Mouse (Mus musculus) neural tube, embryonic 13.5 days (tissue): ENCODE measurements around the gene Eif5a. TPM values are rescaled to one million over a fixed set of nuclear protein-coding genes. Genes with fewer than 3 reads are reported as not detected.

Experiments
- ATAC-seq: fragments of 200-750 bp; cut with Nextera tagmentation; 2 replicates; pipeline ENCODE4 v1.8.0; 2017; ENCODE audit warnings: low read depth, mild to moderate bottlenecking, moderate TSS enrichment, moderate library complexity
- H3K27ac ChIP-seq: fragments of 300-500 bp; sonication (generic); replicated peaks from 2 replicates; pipeline ENCODE4 v1.5.1; 2015; ENCODE audit warnings: moderate library complexity, mild to moderate bottlenecking, inconsistent platforms
- H3K27me3 ChIP-seq: fragments of 300-500 bp; sonication (generic); 2 replicates; pipeline ENCODE4 v1.6.1; 2015; ENCODE audit warnings: mild to moderate bottlenecking, inconsistent platforms
- H3K36me3 ChIP-seq: fragments of 300-500 bp; sonication (generic); 2 replicates; pipeline ENCODE4 v1.6.1; 2015; ENCODE audit warnings: mild to moderate bottlenecking, inconsistent platforms
- H3K4me1 ChIP-seq: fragments of 300-500 bp; sonication (generic); replicated peaks from 2 replicates; pipeline ENCODE4 v1.6.1; 2015; ENCODE audit warnings: inconsistent platforms
- H3K4me2 ChIP-seq: fragments of 300-500 bp; sonication (generic); 2 replicates; pipeline ENCODE4 v1.6.1; 2015; ENCODE audit warnings: inconsistent platforms, mild to moderate bottlenecking, moderate library complexity
- H3K4me3 ChIP-seq: fragments of 300-500 bp; sonication (generic); 2 replicates; pipeline ENCODE4 v1.5.1; 2015; ENCODE audit warnings: mild to moderate bottlenecking, inconsistent platforms
- H3K9ac ChIP-seq: fragments of 300-500 bp; sonication (generic); 2 replicates; pipeline ENCODE4 v1.6.1; 2015; ENCODE audit warnings: moderate library complexity, mild to moderate bottlenecking, inconsistent platforms
- H3K9me3 ChIP-seq: fragments of 300-500 bp; sonication (generic); 2 replicates; pipeline ENCODE4 v1.6.1; 2016; ENCODE audit warnings: inconsistent platforms
- WGBS: fragments of 180-500 bp; shearing (Covaris S2); methylation state at CpG from one replicate; pipeline ENCODE4 v1.1.7; 2015; 5-methylcytosine and 5-hydroxymethylcytosine counted together
- polyA plus RNA-seq: library from polyadenylated mRNA; unstranded; fragments of >200 nt; fragmentation: Nextera tagmentation; extraction: Ambion mirVana; gene quantifications from 2 replicates; pipeline ENCODE4 v1.2.1, GENCODE M21; 2015

Eif5a gene
- polyA plus RNA-seq: 1,157 and 1,178 TPM in 2 replicates

DNA sequence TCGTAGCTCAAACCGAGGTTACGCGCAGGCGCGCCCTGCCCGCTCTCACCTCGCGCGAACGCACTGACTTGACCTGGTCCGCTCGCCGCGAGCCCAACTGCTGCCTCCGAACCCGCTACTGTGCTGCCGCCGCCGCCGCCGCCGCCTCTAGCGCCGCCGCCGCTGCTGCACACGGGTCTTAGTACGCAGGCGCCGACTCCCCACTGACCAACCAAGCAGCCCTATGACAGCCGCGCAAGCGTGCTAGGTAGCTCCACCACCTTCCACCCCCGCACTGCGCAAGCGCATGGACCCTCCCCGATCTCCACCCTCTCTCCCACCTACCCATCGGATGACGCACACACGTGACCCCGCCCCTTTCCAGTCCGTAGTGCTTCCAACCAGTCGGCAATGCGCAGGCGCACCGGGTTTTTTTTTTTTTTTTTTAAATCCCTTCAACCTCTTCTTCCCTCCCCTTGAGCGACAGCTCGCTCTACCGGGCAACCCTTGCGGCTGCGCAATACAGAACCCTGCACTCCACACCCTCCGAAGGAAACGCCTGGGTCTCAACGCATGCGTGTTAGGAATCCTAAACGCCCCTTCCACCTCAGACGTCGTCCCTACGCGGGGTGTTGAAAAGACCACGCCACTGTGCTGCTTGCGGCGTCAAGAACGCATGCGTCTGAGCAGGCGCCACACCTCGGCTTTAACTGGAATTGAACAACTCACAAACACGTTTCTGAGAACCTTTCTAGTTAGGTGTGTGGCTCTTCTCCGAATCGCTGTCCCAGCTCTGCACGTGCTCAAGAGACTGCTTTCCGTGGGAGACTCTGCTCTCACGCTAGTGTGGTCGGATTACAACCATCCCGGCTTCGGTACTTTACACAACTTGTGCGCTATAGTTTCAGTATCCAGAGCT is at the start of gene Eif5a:
Gene Eif5a, minus strand, starts transcription at position 845 of the 898 bp plus-strand sequence.
- Histone ChIP-seq H3K36me3 (peaks cover 29% of the 10 kb centered on the region), H3K9ac (peak within 1 kb of the TSS; percentile 91), H3K4me1 (peaks cover 32% of the 10 kb centered on the region), H3K27ac (peak within 1 kb of the TSS; percentile 93), H3K4me2 (peak within 1 kb of the TSS; percentile 98), H3K9me3 (no peaks in the 10 kb centered on the region), H3K27me3 (no peaks in the 10 kb centered on the region), H3K4me3 (peak within 1 kb of the TSS; percentile 92)
- peak; percentile 97 for ATAC-seq
- under 1% methylated on average over 78 of the region's 78 CpGs for WGBS

DNA sequence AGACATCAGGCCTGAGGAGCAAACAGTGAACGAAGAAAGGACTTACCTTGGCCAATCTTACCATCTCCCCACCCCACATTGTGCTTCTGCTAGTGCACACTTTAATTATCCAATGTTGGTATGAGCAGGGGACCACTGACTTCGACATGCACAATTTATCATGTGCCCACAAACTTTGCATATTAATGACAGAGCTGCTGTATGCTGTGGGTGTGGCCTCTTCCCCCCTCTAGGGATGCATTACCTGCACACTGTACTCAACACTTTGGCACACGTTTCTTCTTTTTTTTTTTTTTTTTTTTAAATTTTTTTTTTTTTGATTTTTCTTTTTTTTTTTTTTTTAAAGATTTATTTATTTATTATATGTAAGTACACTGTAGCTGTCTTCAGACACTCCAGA is 49.0 kb upstream of the Eif5a start:
- WGBS: 82% methylated on average over 3 of the region's 3 CpGs
- peaks cover 78% of the 10 kb centered on the region for H3K36me3 ChIP-seq
- no peaks in the 10 kb centered on the region for H3K9me3 ChIP-seq
- no peak overlapping the region for H3K9ac ChIP-seq
- no peak overlapping the region for H3K27ac ChIP-seq
- peaks cover 33% of the 10 kb centered on the region for H3K27me3 ChIP-seq
- no peak for ATAC-seq
- no peak overlapping the region for H3K4me2 ChIP-seq
- peaks cover 12% of the 10 kb centered on the region for H3K4me1 ChIP-seq
- H3K4me3 ChIP-seq: no peak overlapping the region

DNA sequence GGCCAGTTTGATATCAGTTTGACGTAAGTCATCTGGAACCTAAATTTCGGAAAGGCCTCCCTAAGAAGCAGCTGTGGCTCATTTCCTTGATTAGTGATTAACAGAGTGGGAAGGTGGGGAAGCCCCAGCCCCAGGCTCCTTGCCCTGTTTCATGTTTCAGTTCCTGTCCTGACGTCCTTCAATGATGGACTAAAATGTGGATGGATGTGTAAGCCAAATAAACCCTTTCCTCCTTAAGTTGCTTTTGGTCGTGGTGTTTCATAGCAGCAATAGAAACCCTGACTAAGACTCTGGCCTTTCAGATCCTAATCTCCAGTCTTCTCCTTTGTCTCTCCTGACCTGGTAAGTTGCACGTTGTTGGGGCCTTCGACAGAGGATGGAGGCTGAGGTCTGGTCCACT is 48.5 kb upstream of the Eif5a start:
- Histone ChIP-seq H3K9me3 (no peaks in the 10 kb centered on the region), H3K27ac (no peak overlapping the region), H3K4me1 (peaks cover 16% of the 10 kb centered on the region), H3K9ac (no peak overlapping the region), H3K4me3 (no peak overlapping the region), H3K4me2 (no peak overlapping the region), H3K36me3 (peaks cover 74% of the 10 kb centered on the region), H3K27me3 (peaks cover 38% of the 10 kb centered on the region)
- no peak for ATAC-seq
- WGBS: 88% methylated on average over 6 of the region's 6 CpGs

DNA sequence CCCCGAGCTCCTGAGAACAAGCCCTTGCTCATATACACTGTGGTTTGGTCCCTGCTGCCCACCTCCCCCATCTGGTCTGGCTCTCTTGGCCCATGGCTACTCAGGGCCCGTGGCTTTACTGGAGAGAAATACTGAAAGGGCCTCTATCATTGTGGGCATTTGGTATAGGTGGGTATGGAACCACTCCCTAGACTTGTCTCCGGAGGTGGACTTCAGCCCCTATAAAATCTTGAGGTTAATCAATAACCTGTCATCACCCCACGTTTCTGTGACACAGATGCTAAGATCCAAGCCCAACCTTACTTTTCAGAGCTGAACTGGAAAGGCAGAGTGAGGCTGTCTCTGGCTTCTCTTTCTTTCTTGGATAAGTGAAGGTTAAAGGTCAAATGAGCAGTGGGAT is 47.0 kb upstream of the Eif5a start:
- no peak overlapping the region for H3K27ac ChIP-seq

DNA sequence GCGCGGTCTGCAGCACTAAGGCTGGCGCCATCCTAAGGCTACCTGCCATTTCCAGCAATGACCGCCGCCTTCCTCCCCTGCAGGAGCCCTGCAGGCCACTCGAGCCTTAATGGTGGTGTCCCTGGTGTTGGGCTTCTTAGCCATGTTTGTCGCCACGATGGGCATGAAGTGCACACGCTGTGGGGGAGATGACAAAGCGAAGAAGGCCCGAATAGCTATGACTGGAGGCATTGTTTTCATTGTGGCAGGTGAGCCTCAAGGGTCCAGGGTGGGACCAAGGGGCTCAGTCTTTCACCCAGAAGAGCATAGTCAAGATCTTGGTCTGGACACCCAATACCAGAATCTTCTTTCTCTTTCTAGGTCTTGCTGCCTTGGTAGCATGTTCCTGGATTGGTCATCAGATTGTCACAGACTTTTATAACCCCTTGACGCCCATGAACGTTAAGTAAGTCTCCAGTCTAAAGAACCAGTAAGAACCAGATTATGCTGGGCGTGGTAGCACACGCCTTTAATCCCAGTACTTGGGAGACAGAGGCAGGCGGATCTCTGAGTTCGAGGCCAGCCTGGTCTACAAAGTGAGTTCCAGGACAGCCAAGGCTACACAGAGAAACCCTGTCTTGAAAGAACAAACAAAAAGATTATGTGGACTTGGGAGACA is 45.2 kb upstream of the Eif5a start:
- H3K4me2 ChIP-seq: peak overlapping the region; percentile 48
- WGBS: 37% methylated on average over 17 of the region's 17 CpGs
- ATAC-seq: 0 out of 2 replicates have a peak, but pooled peaks have one; percentile 16
- H3K4me3 ChIP-seq: peak overlapping the region; percentile 26
- H3K36me3 ChIP-seq: peaks cover 42% of the 10 kb centered on the region
- H3K9me3 ChIP-seq: no peaks in the 10 kb centered on the region
- no peak overlapping the region for H3K27ac ChIP-seq
- H3K4me1 ChIP-seq: peaks cover 17% of the 10 kb centered on the region
- H3K9ac ChIP-seq: peak overlapping the region; percentile 50; the same call in 1 of the 2 replicates
- peaks cover 71% of the 10 kb centered on the region for H3K27me3 ChIP-seq

More for the DNA sequence above, 47.0 kb upstream of the Eif5a start:
- no peak overlapping the region for H3K4me3 ChIP-seq
- H3K4me1 ChIP-seq: peaks cover 17% of the 10 kb centered on the region
- H3K27me3 ChIP-seq: peaks cover 53% of the 10 kb centered on the region
- no peak overlapping the region for H3K9ac ChIP-seq
- 89% methylated on average over 4 of the region's 4 CpGs for WGBS
- H3K36me3 ChIP-seq: peaks cover 60% of the 10 kb centered on the region
- no peak for ATAC-seq
- no peak overlapping the region for H3K4me2 ChIP-seq
- H3K9me3 ChIP-seq: no peaks in the 10 kb centered on the region

DNA sequence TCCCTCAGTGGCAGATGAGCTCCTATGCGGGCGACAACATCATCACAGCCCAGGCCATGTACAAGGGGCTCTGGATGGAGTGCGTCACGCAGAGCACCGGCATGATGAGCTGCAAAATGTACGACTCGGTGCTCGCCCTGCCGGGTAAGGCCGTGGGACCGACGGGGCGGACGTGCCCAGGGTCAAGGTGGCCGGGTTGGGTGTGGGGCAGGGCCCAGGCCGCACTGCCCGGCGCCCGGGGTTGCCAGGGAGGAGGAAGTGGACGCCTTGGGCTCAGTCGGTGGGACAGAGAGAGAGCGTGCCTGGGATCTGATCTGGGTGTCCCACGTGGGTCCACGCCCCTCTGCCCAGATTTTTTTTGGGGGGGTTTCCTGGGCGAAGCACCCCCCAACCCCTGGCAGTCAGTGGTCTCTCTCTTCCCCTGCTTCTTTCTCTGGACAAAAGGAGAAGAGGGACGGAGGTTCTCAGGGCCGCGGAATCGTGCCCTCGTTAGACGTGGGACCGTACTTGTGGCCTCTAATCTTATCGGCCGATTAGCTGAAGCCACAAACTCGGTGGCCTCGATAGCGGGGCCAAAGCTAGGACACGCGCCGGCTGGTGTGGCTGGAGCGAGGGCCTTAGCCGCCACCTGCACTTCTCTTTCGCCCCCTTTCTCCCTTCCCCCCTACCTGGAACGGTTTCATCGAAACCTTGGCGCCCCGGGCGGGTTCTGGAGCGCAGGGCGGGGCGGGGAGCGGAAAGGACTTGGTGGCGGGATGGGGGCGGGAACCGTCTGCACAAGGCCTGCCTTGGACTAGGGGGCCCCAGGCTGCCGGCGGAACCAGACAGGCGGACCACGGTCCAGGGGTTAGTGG is 44.5 kb upstream of the Eif5a start:
- ATAC-seq: peak; percentile 62
- H3K9me3 ChIP-seq: no peaks in the 10 kb centered on the region
- peaks cover 34% of the 10 kb centered on the region for H3K36me3 ChIP-seq
- H3K9ac ChIP-seq: peak overlapping the region; percentile 50; the same call in 1 of the 2 replicates
- H3K4me1 ChIP-seq: peaks cover 17% of the 10 kb centered on the region
- 2% methylated on average over 58 of the region's 59 CpGs for WGBS
- peak overlapping the region; percentile 26 for H3K4me3 ChIP-seq
- H3K4me2 ChIP-seq: peak overlapping the region; percentile 48
- peaks cover 78% of the 10 kb centered on the region for H3K27me3 ChIP-seq
- H3K27ac ChIP-seq: no peak overlapping the region

DNA sequence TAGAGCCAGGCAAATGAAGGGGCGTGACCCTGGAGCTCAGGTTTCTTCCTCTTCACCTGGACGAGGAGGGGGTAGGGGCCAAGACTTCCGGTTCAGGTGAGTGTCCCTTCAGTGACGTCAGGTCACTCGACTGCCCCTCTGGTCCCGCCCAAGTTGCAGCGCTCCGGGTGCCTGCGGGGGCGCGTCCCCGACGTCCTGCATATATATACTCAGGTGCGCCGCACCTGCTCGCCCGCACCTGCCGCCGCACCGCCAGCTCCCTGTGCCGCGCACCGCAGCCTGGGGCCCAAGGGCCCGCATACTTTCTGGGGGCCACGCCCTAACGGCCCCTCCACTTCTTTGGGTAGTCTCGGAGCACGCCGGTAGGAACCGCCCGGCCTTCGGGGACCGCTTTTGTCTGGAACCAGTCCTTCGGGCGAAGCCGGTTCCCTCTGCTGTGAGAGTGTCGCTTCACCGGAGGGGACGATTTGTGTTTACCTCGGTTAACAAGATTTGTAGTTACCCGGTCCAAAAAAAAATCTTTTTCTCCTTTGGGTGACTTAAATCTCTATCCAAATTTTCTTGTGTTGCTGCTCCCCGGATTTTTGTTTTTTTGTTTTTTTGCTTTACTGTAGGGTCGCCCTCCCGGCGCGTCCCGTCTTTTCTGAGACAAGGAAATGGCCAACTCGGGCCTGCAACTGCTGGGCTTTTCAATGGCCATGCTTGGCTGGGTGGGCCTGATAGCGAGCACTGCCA is 43.7 kb upstream of the Eif5a start:
- Histone ChIP-seq H3K4me1 (peaks cover 17% of the 10 kb centered on the region), H3K4me3 (peak overlapping the region; percentile 26), H3K4me2 (peak overlapping the region; percentile 48; the same call in 1 of the 2 replicates), H3K27ac (no peak overlapping the region), H3K9me3 (no peaks in the 10 kb centered on the region), H3K27me3 (peaks cover 86% of the 10 kb centered on the region), H3K36me3 (peaks cover 30% of the 10 kb centered on the region), H3K9ac (0 out of 2 replicates have a peak overlapping the region, but pooled peaks have one; percentile 50)
- no peak for ATAC-seq
- 1% methylated on average over 49 of the region's 49 CpGs for WGBS

DNA sequence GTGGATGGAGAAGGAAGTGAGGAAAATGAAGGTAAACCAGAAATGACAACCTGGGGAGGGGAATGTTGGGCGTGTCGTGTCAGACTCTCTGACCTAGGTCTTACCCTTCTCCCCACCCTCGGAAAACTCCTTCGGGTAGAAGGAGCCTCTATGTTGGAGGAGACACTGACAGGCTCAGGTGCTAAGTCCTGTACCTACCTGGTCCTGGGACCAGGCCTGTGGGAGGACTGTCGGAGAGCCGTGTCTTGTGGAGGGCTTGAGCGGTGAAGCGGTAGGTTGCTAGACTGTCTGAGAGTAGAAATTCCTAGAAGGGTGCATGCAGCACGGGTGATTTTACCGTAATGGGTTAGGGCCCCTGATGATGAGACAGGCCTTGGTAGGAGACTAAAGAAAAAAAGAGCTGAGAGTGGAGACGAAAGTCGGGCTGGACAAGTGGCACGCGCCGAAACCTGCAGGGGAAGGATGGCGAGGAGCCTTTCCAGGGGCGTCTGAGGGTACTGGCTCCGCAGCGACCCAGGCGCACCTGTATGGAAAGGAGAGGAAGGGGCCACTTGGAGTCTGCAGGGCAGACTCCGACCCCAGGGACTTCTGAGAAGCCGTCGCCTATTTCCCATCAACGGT is 43.0 kb upstream of the Eif5a start, which contains the start of gene Cldn7:
Gene Cldn7, plus strand, starts transcription at position 130 of the 621 bp plus-strand sequence.
- H3K27me3 ChIP-seq: peaks cover 87% of the 10 kb centered on the region
- 9% methylated on average over 24 of the region's 24 CpGs for WGBS
- peaks cover 23% of the 10 kb centered on the region for H3K36me3 ChIP-seq
- no peaks in the 10 kb centered on the region for H3K9me3 ChIP-seq
- no peak for ATAC-seq
- H3K4me1 ChIP-seq: peaks cover 17% of the 10 kb centered on the region
- H3K4me3 ChIP-seq: peak within 1 kb of the TSS; percentile 18; the same call in 1 of the 2 replicates
- no peak within 1 kb of the TSS for H3K9ac ChIP-seq
- no peak within 1 kb of the TSS for H3K27ac ChIP-seq
- H3K4me2 ChIP-seq: 0 out of 2 replicates have a peak within 1 kb of the TSS, but pooled peaks have one; percentile 22

DNA sequence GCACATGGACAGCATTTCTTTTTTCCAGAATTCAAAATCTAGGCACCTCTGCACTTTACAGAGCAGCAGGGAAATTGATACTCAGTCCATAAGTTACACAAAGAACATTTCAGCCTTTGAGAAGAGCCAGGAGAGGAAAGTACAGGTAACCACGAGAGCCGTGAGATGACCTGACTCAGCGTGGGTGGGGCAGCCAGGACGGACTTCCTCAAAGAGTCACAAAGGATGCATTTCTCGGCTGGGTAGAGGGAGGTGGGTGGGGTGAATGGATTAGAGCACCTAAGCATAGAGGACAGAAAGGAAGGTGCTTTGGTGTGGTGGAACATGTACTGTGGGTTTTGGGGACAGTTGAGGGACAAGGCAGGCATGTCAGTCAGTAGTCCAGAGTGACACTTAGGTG is 40.1 kb upstream of the Eif5a start:
- Histone ChIP-seq H3K4me3 (no peak overlapping the region), H3K9me3 (no peaks in the 10 kb centered on the region)
- WGBS: 52% methylated on average over 5 of the region's 5 CpGs

DNA sequence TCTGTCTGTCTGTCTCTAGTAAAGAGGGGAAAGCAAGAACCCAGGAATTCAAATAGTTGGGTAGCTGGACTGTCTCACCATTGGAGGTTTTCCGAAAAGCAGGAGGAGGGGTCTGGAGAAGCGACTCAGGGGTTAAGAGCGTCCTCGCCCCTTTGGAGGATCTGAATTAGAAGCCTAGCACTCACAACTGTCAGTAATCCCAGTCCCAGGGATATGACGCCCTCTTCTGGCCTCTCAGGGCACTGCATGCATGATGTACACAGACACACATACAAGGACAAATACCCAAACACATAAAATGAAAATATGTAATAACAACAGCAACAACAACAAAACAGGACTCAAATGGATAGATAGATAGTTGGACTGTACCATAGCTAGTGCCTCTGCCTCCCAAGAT is 38.9 kb upstream of the Eif5a start:
- 32% methylated on average over 5 of the region's 5 CpGs for WGBS
- H3K4me2 ChIP-seq: no peak overlapping the region
- H3K27me3 ChIP-seq: peaks cover 70% of the 10 kb centered on the region
- H3K9me3 ChIP-seq: no peaks in the 10 kb centered on the region
- no peak overlapping the region for H3K9ac ChIP-seq
- no peak overlapping the region for H3K27ac ChIP-seq
- no peak overlapping the region for H3K4me3 ChIP-seq
- H3K4me1 ChIP-seq: peaks cover 5% of the 10 kb centered on the region
- ATAC-seq: no peak
- no peaks in the 10 kb centered on the region for H3K36me3 ChIP-seq

More for the DNA sequence above, 40.1 kb upstream of the Eif5a start:
- H3K4me1 ChIP-seq: peaks cover 16% of the 10 kb centered on the region
- H3K27ac ChIP-seq: no peak overlapping the region
- no peak for ATAC-seq
- no peaks in the 10 kb centered on the region for H3K36me3 ChIP-seq
- no peak overlapping the region for H3K9ac ChIP-seq
- peaks cover 71% of the 10 kb centered on the region for H3K27me3 ChIP-seq
- no peak overlapping the region for H3K4me2 ChIP-seq
